Mouse (Mus musculus): Measurements from ENCODE around the gene Myo6. TPM values are rescaled to one million over a fixed set of nuclear protein-coding genes. Genes with fewer than 3 reads are reported as not detected.

Gene Myo6
- polyA plus RNA-seq, 1 experiment from 2014 or later: 50.9 TPM

DNA sequence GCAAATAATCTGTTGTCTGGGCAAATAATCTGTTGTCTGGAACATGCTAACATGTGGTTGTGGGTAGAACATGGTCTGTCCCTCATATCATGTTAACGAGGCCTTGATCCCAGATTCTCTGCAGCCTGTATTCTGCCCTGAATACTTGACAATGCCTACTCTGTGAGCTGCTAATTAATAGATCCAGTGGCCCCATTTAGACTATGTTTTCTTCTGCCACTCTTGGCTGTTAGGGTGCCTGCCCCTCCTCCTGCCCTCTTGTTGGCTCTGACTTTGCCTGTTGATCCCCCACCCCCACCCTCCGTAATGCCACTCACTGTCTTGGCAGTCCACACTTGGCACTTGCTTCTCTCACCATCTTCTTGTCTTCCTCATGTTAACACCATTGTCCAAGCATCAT is 13.8 kb downstream of the Myo6 start:
- Histone ChIP-seq H3K4me2 (replicated peaks; ENCODE audit: low read depth) (no peak overlapping the region), H3K9me3 (ENCODE audit: control insufficient read depth) (no peaks in the 10 kb centered on the region), H3K9ac (ENCODE audit: low read depth, low read length) (no peak overlapping the region), H3K27ac (ENCODE audit: low read depth, low read length) (no peak overlapping the region), H3K4me1 (replicated peaks; ENCODE audit: control insufficient read depth, insufficient read depth, low read length) (0 out of 2 replicates have a peak, but pooled peaks cover 7% of the 10 kb centered on the region), H3K4me3 (ENCODE audit: low read depth, low read length) (no peak overlapping the region), H3K27me3 (replicated peaks; ENCODE audit: control insufficient read depth, insufficient read depth, low read length) (no peaks in the 10 kb centered on the region), H3K36me3 (ENCODE audit: control insufficient read depth, insufficient read depth) (no peaks in the 10 kb centered on the region)
- no peak for TF ChIP-seq CTCF (IDR thresholded peaks at IDR 0.05; ENCODE audit: low read depth)
- WGBS: 88% methylated on average over 2 of the region's 2 CpGs
- no peak for ATAC-seq

GRCm38 (mm10) chr9:80179688-80180087 is 14.9 kb downstream of the Myo6 start:
- no peak for TF ChIP-seq CTCF (IDR thresholded peaks at IDR 0.05; ENCODE audit: low read depth)
- no peak for ATAC-seq
- WGBS: 59% methylated on average over 4 of the region's 4 CpGs
- H3K27me3 ChIP-seq (replicated peaks; ENCODE audit: control insufficient read depth, insufficient read depth, low read length): no peaks in the 10 kb centered on the region
- no peaks in the 10 kb centered on the region for H3K36me3 ChIP-seq (ENCODE audit: control insufficient read depth, insufficient read depth)
- no peak overlapping the region for H3K27ac ChIP-seq (ENCODE audit: low read depth, low read length)
- H3K4me2 ChIP-seq (replicated peaks; ENCODE audit: low read depth): no peak overlapping the region
- no peak overlapping the region for H3K9ac ChIP-seq (ENCODE audit: low read depth, low read length)
- H3K9me3 ChIP-seq (ENCODE audit: control insufficient read depth): no peaks in the 10 kb centered on the region
- no peak overlapping the region for H3K4me3 ChIP-seq (ENCODE audit: low read depth, low read length)
- 0 out of 2 replicates have a peak, but pooled peaks cover 7% of the 10 kb centered on the region for H3K4me1 ChIP-seq (replicated peaks; ENCODE audit: control insufficient read depth, insufficient read depth, low read length)

GRCm38 (mm10) chr9:80180771-80181170 is 15.9 kb downstream of the Myo6 start:
- H3K27ac ChIP-seq (ENCODE audit: low read depth, low read length): no peak overlapping the region

GRCm38 (mm10) chr9:80181692-80182091 is 16.9 kb downstream of the Myo6 start:
- Histone ChIP-seq H3K27ac (ENCODE audit: low read depth, low read length) (no peak overlapping the region), H3K27me3 (replicated peaks; ENCODE audit: control insufficient read depth, insufficient read depth, low read length) (no peaks in the 10 kb centered on the region), H3K9me3 (ENCODE audit: control insufficient read depth) (no peaks in the 10 kb centered on the region), H3K4me3 (ENCODE audit: low read depth, low read length) (no peak overlapping the region), H3K4me1 (replicated peaks; ENCODE audit: control insufficient read depth, insufficient read depth, low read length) (0 out of 2 replicates have a peak, but pooled peaks cover 7% of the 10 kb centered on the region), H3K36me3 (ENCODE audit: control insufficient read depth, insufficient read depth) (no peaks in the 10 kb centered on the region), H3K4me2 (replicated peaks; ENCODE audit: low read depth) (no peak overlapping the region), H3K9ac (ENCODE audit: low read depth, low read length) (no peak overlapping the region)
- TF ChIP-seq CTCF (IDR thresholded peaks at IDR 0.05; ENCODE audit: low read depth): no peak
- WGBS: 29% methylated on average over 1 of the region's 1 CpGs
- peak; percentile 63 for ATAC-seq

More at GRCm38 (mm10) chr9:80180771-80181170, 15.9 kb downstream of the Myo6 start:
- Histone ChIP-seq H3K36me3 (ENCODE audit: control insufficient read depth, insufficient read depth) (no peaks in the 10 kb centered on the region), H3K4me3 (ENCODE audit: low read depth, low read length) (no peak overlapping the region), H3K4me2 (replicated peaks; ENCODE audit: low read depth) (no peak overlapping the region), H3K27me3 (replicated peaks; ENCODE audit: control insufficient read depth, insufficient read depth, low read length) (no peaks in the 10 kb centered on the region), H3K4me1 (replicated peaks; ENCODE audit: control insufficient read depth, insufficient read depth, low read length) (0 out of 2 replicates have a peak, but pooled peaks cover 11% of the 10 kb centered on the region), H3K9ac (ENCODE audit: low read depth, low read length) (no peak overlapping the region), H3K9me3 (ENCODE audit: control insufficient read depth) (no peaks in the 10 kb centered on the region)
- 75% methylated on average over 5 of the region's 5 CpGs for WGBS
- ATAC-seq: no peak
- no peak for TF ChIP-seq CTCF (IDR thresholded peaks at IDR 0.05; ENCODE audit: low read depth)

GRCm38 (mm10) chr9:80184138-80184537 is 19.3 kb downstream of the Myo6 start:
- ATAC-seq: no peak
- Histone ChIP-seq H3K4me2 (replicated peaks; ENCODE audit: low read depth) (no peak overlapping the region), H3K4me1 (replicated peaks; ENCODE audit: control insufficient read depth, insufficient read depth, low read length) (0 out of 2 replicates have a peak, but pooled peaks cover 4% of the 10 kb centered on the region), H3K4me3 (ENCODE audit: low read depth, low read length) (no peak overlapping the region), H3K9ac (ENCODE audit: low read depth, low read length) (no peak overlapping the region), H3K9me3 (ENCODE audit: control insufficient read depth) (no peaks in the 10 kb centered on the region), H3K27me3 (replicated peaks; ENCODE audit: control insufficient read depth, insufficient read depth, low read length) (no peaks in the 10 kb centered on the region), H3K27ac (ENCODE audit: low read depth, low read length) (no peak overlapping the region), H3K36me3 (ENCODE audit: control insufficient read depth, insufficient read depth) (no peaks in the 10 kb centered on the region)
- TF ChIP-seq CTCF (IDR thresholded peaks at IDR 0.05; ENCODE audit: low read depth): no peak
- 82% methylated on average over 5 of the region's 5 CpGs for WGBS

GRCm38 (mm10) chr9:80185737-80186136 is 20.9 kb downstream of the Myo6 start:
- no peak for TF ChIP-seq CTCF (IDR thresholded peaks at IDR 0.05; ENCODE audit: low read depth)
- Histone ChIP-seq H3K9me3 (ENCODE audit: control insufficient read depth) (no peaks in the 10 kb centered on the region), H3K27me3 (replicated peaks; ENCODE audit: control insufficient read depth, insufficient read depth, low read length) (no peaks in the 10 kb centered on the region), H3K36me3 (ENCODE audit: control insufficient read depth, insufficient read depth) (no peaks in the 10 kb centered on the region), H3K4me3 (ENCODE audit: low read depth, low read length) (no peak overlapping the region), H3K4me2 (replicated peaks; ENCODE audit: low read depth) (no peak overlapping the region), H3K9ac (ENCODE audit: low read depth, low read length) (no peak overlapping the region), H3K4me1 (replicated peaks; ENCODE audit: control insufficient read depth, insufficient read depth, low read length) (0 out of 2 replicates have a peak, but pooled peaks cover 7% of the 10 kb centered on the region), H3K27ac (ENCODE audit: low read depth, low read length) (no peak overlapping the region)
- no peak for ATAC-seq
- whole genome bisulfite sequencing: 63% methylated on average over 3 of the region's 3 CpGs

DNA sequence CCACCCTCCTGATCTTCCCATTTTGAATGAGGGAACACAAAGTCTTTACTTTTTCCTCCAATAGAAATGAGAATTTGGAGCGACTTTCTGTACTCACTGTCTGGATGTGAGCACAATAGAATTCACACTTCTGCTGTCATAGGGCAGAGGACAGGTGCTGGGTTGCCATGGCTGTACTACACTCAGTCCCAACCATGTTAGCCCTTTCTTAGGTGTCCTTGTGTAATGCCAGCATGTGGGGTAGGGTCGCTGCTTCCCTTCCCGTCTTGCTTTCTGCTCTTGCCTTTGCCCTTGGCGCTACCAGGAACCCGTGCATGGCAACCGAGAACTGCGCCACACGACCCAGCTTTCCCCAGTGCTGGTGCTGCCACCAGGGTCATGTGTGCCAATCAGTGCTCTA is 21.9 kb downstream of the Myo6 start:
- 97% methylated on average over 8 of the region's 8 CpGs for WGBS

More for the DNA sequence above, 21.9 kb downstream of the Myo6 start:
- ATAC-seq: no peak
- H3K27ac ChIP-seq (ENCODE audit: low read depth, low read length): no peak overlapping the region
- H3K4me2 ChIP-seq (replicated peaks; ENCODE audit: low read depth): no peak overlapping the region
- H3K27me3 ChIP-seq (replicated peaks; ENCODE audit: control insufficient read depth, insufficient read depth, low read length): no peaks in the 10 kb centered on the region
- H3K9me3 ChIP-seq (ENCODE audit: control insufficient read depth): no peaks in the 10 kb centered on the region
- H3K4me1 ChIP-seq (replicated peaks; ENCODE audit: control insufficient read depth, insufficient read depth, low read length): 0 out of 2 replicates have a peak, but pooled peaks cover 7% of the 10 kb centered on the region
- no peak overlapping the region for H3K4me3 ChIP-seq (ENCODE audit: low read depth, low read length)
- no peaks in the 10 kb centered on the region for H3K36me3 ChIP-seq (ENCODE audit: control insufficient read depth, insufficient read depth)
- no peak for TF ChIP-seq CTCF (IDR thresholded peaks at IDR 0.05; ENCODE audit: low read depth)
- no peak overlapping the region for H3K9ac ChIP-seq (ENCODE audit: low read depth, low read length)

All from intestine, postnatal 0 days (tissue).